Mouse (Mus musculus): ENCODE data around the gene Drc7.

- no peak for TF ChIP-seq CTCF (IDR thresholded peaks at IDR 0.05; ENCODE audit: borderline replicate concordance, extremely low read depth, insufficient read depth, insufficient read length)
- no peak for TF ChIP-seq POLR2A (IDR thresholded peaks at IDR 0.05; ENCODE audit: borderline replicate concordance, extremely low read depth, insufficient read depth, insufficient read length, poor library complexity, severe bottlenecking)
These were observed 21.2 kb downstream of the Drc7 start for GRCm38 (mm10) chr8:95076151-95076550.
